Mouse (Mus musculus): ENCODE data around the gene Slc7a8. TPM values are rescaled to one million over a fixed set of nuclear protein-coding genes. Genes with fewer than 3 reads are reported as not detected.

Gene Slc7a8
- polyA plus RNA-seq, 1 experiment from 2014 or later, result 2.8 TPM

DNA sequence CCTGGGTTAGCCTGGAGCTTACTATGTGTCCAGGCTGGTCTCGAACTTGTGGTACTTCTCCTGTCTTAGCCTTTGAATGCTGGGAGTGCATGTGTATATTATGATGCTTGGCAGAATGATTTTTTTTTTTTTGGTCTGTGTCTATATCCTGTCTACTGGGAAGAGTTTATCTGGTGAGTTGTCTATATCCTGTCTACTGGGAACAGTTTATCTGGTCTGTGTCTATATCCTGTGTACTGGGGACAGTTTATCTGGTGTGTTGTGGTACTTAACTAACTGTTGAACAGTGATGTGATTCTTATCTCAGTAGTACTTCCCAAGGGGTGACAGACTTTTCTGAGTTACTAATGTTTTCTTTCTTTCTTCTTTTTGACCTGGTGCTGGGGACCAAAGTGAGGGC, 30.0 kb downstream of the Slc7a8 start:
- ATAC-seq, result no peak
- Histone ChIP-seq H3K27me3 (replicated peaks) (no peaks in the 10 kb centered on the region), H3K4me2 (no peak overlapping the region), H3K27ac (no peak overlapping the region), H3K9me3 (replicated peaks) (no peaks in the 10 kb centered on the region), H3K36me3 (no peaks in the 10 kb centered on the region), H3K4me3 (no peak overlapping the region), H3K9ac (no peak overlapping the region), H3K4me1 (peaks cover 9% of the 10 kb centered on the region)
- 48% methylated on average over 1 of the region's 1 CpGs for WGBS (ENCODE audit: insufficient replicate concordance)

DNA sequence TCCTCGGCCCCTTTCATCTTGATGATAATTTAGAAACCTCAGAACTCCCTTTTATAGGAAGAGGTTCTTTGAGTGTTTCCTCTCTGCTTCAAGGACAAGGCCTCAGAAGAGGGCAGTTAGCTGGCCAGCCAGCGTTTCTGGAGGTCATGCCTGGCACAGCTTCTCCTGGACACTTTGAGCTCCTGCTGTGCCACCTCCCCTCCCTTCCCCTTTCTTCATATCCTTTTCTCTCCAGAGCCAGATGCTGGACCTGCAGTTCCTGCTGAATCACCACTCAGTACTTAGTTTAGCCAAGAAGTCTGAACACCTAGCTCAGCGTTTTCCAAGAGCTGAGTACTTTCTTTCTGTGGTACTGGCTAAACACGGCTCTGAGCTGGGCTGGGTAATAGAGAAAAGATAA, 32.5 kb downstream of the Slc7a8 start:
- Histone ChIP-seq H3K4me3 (no peak overlapping the region), H3K27me3 (replicated peaks) (no peaks in the 10 kb centered on the region), H3K27ac (no peak overlapping the region), H3K9ac (no peak overlapping the region), H3K36me3 (no peaks in the 10 kb centered on the region), H3K4me1 (peaks cover 13% of the 10 kb centered on the region), H3K4me2 (no peak overlapping the region), H3K9me3 (replicated peaks) (no peaks in the 10 kb centered on the region)
- WGBS (ENCODE audit: insufficient replicate concordance), result 46% methylated on average over 4 of the region's 4 CpGs
- ATAC-seq, result no peak

DNA sequence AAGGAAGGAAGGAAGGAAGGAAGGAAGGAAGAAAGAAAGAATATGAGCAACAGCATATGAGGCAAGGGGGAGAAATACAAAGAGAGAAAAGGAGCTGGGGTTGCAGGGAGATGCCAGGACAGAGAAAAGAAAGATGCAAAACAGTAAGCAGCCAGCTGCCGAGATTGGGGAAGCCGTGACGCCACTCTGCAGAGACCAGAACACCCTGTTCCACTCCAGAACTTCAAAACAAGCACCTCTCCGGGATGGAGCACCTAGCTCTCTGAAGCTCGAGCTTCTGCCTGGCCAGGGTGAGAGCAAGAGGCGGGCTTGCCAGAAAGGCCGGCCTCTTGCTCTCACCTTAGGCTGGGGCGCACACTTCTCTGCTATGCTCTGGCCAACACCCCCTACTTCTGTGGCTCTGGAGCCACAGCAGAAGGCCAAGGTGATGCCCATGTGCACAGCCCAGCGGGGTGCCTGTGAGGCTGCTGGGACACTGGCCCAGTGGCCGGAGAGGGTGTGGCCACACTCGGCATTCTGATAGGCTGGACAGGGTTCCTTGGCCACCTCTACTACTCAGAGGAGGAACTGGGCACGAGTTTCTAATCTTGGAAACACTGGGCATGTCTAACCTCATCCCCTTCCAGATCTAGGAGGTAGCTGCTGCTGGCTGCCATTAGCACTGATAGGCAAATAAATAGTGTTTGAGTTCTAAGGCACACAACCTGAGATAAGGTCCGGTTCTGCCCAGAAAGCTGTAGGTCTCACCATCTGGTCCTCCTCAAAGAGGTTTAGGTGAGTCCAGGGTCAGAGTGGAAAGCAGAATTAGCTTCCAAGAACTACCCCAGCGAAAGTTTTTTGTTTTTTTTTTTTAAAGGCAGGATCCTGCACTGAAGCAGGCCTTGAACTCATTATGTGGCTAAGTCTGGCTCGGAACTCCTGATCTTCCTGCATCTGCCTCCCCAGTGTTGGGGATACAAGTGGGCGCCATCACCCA, 33.5 kb downstream of the Slc7a8 start:
- Histone ChIP-seq H3K9me3 (replicated peaks) (no peaks in the 10 kb centered on the region), H3K4me1 (peaks cover 13% of the 10 kb centered on the region), H3K27me3 (replicated peaks) (no peaks in the 10 kb centered on the region), H3K4me3 (no peak overlapping the region), H3K36me3 (no peaks in the 10 kb centered on the region), H3K9ac (no peak overlapping the region), H3K4me2 (no peak overlapping the region), H3K27ac (no peak overlapping the region)
- 62% methylated on average over 16 of the region's 16 CpGs for WGBS (ENCODE audit: insufficient replicate concordance)
- ATAC-seq, result no peak

DNA sequence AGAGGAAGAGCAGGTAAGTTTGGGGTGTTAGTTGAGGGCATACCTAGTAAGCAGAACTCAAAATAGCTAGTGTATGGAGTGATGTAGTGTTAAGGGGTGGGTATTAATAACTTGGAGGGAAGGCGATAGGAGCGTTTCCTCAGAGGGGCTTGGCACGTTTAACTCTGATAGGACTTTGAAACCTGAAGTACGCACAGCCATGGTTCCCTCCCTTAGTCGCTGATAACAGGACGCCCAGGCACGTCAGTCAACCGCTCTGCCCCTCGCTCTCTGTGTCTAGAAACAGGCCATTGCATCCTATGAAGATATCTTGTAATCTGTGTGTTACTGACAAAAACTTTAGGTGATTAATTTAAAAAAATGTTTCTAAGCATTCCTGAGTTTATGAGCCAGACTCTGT, 35.7 kb downstream of the Slc7a8 start:
- no peak overlapping the region for H3K4me3 ChIP-seq
- no peak overlapping the region for H3K27ac ChIP-seq
- no peaks in the 10 kb centered on the region for H3K36me3 ChIP-seq
- no peaks in the 10 kb centered on the region for H3K9me3 ChIP-seq (replicated peaks)
- no peaks in the 10 kb centered on the region for H3K27me3 ChIP-seq (replicated peaks)
- peak; percentile 47; the same call in 1 of the 2 replicates for ATAC-seq
- no peak overlapping the region for H3K9ac ChIP-seq
- H3K4me1 ChIP-seq, result peaks cover 19% of the 10 kb centered on the region
- no peak overlapping the region for H3K4me2 ChIP-seq
- WGBS (ENCODE audit: insufficient replicate concordance), result 29% methylated on average over 9 of the region's 9 CpGs

DNA sequence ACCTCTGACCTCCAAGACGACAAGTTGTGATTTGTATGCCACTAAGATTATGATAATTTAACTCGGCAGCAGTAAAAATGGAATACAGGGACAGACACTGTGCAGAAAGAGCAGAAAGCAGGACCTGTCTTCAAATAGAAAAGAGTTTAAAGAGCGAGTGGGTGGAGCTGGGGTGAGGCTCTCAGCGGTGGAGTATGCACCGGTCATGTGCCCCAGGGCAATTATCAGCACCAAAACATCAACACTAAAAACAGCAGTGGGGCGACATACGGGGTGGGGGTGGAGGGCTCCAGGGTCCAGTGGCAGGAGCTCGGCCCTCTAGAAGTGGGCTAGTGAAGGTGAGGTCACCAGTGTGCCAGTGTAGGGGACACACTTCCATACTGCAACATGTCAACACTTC, 37.3 kb downstream of the Slc7a8 start:
- Histone ChIP-seq H3K4me3 (no peak overlapping the region), H3K27ac (no peak overlapping the region), H3K36me3 (no peaks in the 10 kb centered on the region), H3K4me2 (no peak overlapping the region), H3K9ac (no peak overlapping the region), H3K4me1 (peaks cover 19% of the 10 kb centered on the region), H3K9me3 (replicated peaks) (no peaks in the 10 kb centered on the region), H3K27me3 (replicated peaks) (no peaks in the 10 kb centered on the region)
- WGBS (ENCODE audit: insufficient replicate concordance), result 48% methylated on average over 8 of the region's 8 CpGs
- ATAC-seq, result no peak

DNA sequence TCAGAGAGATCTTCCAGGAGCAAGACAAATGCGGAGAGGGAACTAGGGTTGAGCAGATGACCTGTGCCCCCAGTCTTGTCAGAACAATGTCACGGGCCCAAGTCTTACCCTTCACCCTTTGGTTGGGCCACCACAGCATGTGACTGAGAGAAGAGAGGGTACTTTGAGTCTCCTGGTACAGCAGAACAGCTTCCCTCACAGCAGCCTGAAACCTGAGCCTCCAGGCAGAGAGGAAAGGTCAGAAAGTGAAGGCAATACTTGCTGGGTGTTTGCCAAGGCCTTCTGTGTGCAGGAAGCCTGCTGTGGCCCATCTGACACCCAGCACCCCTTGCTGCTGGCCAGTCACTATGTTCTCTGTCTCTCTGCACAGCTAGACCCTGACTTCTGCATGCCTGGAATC, 39.4 kb downstream of the Slc7a8 start:
- Histone ChIP-seq H3K36me3 (no peaks in the 10 kb centered on the region), H3K9me3 (replicated peaks) (no peaks in the 10 kb centered on the region), H3K9ac (no peak overlapping the region), H3K27me3 (replicated peaks) (no peaks in the 10 kb centered on the region), H3K4me1 (peaks cover 19% of the 10 kb centered on the region), H3K4me3 (no peak overlapping the region), H3K27ac (no peak overlapping the region), H3K4me2 (no peak overlapping the region)
- 63% methylated on average over 2 of the region's 2 CpGs for WGBS (ENCODE audit: insufficient replicate concordance)
- peak; percentile 30 for ATAC-seq

DNA sequence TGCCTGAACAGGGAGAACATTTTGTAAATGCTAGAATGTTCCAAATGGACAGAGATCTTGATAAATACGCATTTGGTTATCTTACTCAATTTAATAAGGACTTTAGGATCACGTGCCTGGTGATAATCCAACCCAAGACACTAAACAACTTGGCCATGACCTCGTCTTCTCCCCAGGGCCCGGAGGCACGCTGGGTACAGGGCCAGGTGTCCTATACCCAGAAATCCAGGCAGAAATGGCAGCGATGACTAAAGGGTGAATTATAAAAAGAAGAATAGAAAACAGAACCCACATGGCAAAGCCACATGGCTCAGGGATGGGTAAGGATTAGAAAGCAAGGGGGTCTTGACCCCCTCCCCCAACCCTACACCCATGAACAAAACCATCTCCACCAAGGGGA, 40.0 kb downstream of the Slc7a8 start:
- no peak for ATAC-seq
- Histone ChIP-seq H3K4me3 (no peak overlapping the region), H3K9me3 (replicated peaks) (no peaks in the 10 kb centered on the region), H3K27me3 (replicated peaks) (no peaks in the 10 kb centered on the region), H3K36me3 (no peaks in the 10 kb centered on the region), H3K9ac (no peak overlapping the region), H3K4me1 (peaks cover 19% of the 10 kb centered on the region), H3K27ac (no peak overlapping the region), H3K4me2 (no peak overlapping the region)
- 74% methylated on average over 6 of the region's 6 CpGs for WGBS (ENCODE audit: insufficient replicate concordance)

DNA sequence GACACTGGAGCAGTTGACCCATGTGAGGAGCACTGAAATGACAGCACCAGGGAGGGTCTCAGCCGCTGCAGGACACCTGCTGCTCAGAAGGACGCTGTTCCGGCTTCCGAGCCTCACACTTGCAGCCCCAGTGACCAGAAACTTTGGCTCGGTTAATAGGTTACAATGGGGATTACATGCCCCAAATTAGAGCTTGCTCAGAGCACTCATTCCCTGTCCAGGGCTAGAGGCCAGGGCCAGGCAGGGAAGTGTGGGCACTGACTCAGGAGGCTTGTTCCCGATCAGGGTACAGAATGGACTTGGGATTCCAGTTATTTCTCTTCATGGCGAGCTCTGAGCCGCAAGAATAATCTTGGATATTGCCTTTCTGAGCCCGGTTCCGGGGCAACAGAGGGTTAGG, 44.1 kb downstream of the Slc7a8 start:
- 70% methylated on average over 10 of the region's 10 CpGs for WGBS (ENCODE audit: insufficient replicate concordance)
- Histone ChIP-seq H3K27ac (no peak overlapping the region), H3K27me3 (replicated peaks) (peaks cover 4% of the 10 kb centered on the region; the same call in 1 of the 2 replicates), H3K4me2 (no peak overlapping the region), H3K9ac (no peak overlapping the region), H3K36me3 (no peaks in the 10 kb centered on the region), H3K4me3 (no peak overlapping the region), H3K4me1 (peaks cover 5% of the 10 kb centered on the region; the same call in 1 of the 2 replicates), H3K9me3 (replicated peaks) (no peaks in the 10 kb centered on the region)
- ATAC-seq, result no peak

DNA sequence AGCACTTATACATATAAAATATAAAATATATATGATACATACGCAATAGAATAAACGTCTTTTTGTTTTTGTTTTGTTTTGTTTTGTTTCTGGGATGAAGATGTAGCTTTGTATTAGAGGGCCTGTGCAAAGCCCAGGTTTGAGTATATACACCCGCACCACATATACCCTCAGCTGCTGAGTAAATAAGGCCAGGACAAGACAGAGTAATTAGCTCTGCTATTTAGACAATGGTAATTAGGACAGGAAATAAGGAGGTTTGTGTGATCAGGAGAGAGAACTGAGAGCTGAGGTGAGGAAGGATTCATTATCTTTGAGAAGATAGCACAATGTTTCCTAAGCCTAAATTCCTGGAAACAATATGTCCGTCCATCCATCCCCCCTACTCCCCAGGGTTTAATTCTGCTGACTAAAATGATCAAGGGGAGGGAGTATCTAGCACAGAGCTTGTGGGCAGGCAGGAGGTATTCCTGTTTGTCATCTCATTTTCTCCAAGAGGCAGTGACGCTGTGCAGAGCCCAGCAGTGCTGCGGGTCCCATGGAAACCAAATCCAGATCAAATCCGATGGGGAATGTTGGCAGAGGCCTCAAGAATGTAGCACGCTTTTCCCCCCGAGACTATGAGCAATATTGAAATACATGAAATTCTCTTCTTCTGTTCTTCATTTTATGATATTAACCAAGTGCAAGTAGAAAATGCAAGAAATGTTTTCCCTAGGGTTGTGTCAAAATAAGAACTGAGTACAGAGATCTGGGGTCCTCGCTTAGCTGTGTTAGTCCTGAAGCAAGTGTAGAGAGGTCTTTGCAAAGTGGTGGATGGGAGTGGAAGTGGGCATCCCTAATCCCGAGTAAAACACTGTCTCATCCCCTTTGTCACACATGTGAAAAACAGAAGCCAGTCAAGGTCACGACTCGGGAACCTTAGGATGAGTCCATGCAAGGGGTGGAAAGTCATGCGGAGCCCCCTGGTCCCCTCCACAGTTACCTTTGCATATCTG, 44.9 kb downstream of the Slc7a8 start:
- H3K4me2 ChIP-seq, result no peak overlapping the region
- no peaks in the 10 kb centered on the region; the same call in 1 of the 2 replicates for H3K4me1 ChIP-seq
- WGBS (ENCODE audit: insufficient replicate concordance), result 63% methylated on average over 14 of the region's 14 CpGs
- ATAC-seq, result no peak
- H3K36me3 ChIP-seq, result no peaks in the 10 kb centered on the region
- H3K4me3 ChIP-seq, result no peak overlapping the region
- H3K9me3 ChIP-seq (replicated peaks), result no peaks in the 10 kb centered on the region
- H3K27me3 ChIP-seq (replicated peaks), result peaks cover 11% of the 10 kb centered on the region; the same call in 1 of the 2 replicates
- H3K9ac ChIP-seq, result no peak overlapping the region
- no peak overlapping the region for H3K27ac ChIP-seq

DNA sequence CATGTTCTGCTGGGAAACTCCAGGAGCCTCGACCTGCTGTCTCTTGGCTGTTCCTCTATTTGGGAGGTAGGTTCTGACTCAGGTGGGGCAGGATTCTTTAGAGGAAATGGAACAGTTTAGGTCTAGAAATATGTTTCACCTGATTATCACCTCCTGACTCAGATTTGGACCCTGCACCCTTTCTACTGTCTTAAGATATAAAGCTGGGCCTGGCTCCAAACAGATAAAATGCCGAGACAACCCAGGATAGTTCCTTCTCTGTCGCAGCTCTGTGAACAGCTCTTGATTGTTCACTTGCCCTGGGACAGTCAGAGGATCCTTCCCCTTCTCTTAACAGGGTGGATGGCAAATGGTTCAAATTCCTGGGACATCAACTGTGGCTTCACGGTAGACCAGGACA, 46.5 kb downstream of the Slc7a8 start:
- Histone ChIP-seq H3K27ac (no peak overlapping the region), H3K27me3 (replicated peaks) (peaks cover 11% of the 10 kb centered on the region), H3K4me1 (no peaks in the 10 kb centered on the region; the same call in 1 of the 2 replicates), H3K36me3 (no peaks in the 10 kb centered on the region), H3K4me3 (no peak overlapping the region), H3K9ac (no peak overlapping the region), H3K4me2 (no peak overlapping the region), H3K9me3 (replicated peaks) (no peaks in the 10 kb centered on the region)
- 45% methylated on average over 4 of the region's 4 CpGs for WGBS (ENCODE audit: insufficient replicate concordance)
- no peak for ATAC-seq

DNA sequence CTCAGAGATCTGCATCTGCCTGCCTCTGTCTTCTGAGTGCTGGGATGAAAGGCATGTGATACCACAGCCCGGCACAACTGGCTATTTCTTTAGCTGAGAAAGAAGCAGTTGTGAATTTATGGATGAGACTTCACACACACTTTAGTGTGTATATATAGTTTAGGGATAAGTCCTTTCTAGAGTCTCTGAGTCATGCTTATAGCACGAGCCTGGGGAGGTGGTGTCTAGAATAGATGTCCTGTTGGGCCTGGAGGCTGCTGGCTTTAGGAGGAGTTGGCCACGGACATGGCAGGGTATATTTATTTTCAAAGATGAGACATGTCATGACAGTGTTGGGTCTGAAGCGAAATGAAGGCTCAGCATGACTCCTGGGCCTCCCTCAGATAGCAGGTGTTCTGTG, 47.7 kb downstream of the Slc7a8 start:
- no peak overlapping the region for H3K9ac ChIP-seq
- no peaks in the 10 kb centered on the region for H3K9me3 ChIP-seq (replicated peaks)
- H3K27ac ChIP-seq, result no peak overlapping the region
- H3K36me3 ChIP-seq, result no peaks in the 10 kb centered on the region
- ATAC-seq, result no peak
- H3K4me3 ChIP-seq, result no peak overlapping the region
- WGBS (ENCODE audit: insufficient replicate concordance), result 57% methylated on average over 4 of the region's 4 CpGs
- no peak overlapping the region for H3K4me2 ChIP-seq
- no peaks in the 10 kb centered on the region; the same call in 1 of the 2 replicates for H3K4me1 ChIP-seq
- H3K27me3 ChIP-seq (replicated peaks), result peaks cover 11% of the 10 kb centered on the region

DNA sequence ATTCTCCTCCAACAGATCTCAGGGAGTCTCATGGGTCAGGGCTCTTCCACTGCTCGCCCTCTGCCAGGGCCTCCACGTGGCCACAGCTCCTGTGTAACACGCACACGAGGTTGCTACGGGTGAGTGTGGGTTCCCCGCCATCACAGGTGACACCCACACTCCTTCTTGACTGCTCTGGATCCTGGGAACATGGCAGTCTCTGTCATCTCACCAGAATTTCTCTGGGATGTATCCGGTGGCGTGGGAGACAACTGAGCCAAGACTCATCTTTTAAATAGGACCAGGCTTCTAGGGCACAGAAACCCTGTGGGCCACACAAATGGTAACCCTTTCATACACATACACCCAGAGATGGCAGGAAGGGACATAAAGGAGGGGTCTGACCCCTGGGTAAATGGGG, 49.5 kb downstream of the Slc7a8 start:
- Histone ChIP-seq H3K9me3 (replicated peaks) (no peaks in the 10 kb centered on the region), H3K27ac (no peak overlapping the region), H3K36me3 (no peaks in the 10 kb centered on the region), H3K27me3 (replicated peaks) (peaks cover 11% of the 10 kb centered on the region), H3K4me2 (no peak overlapping the region), H3K4me3 (no peak overlapping the region), H3K9ac (no peak overlapping the region), H3K4me1 (no peaks in the 10 kb centered on the region; the same call in 1 of the 2 replicates)
- no peak for ATAC-seq
- 78% methylated on average over 8 of the region's 8 CpGs for WGBS (ENCODE audit: insufficient replicate concordance)

Measured in liver, embryonic 12.5 days (tissue).